Mouse (Mus musculus) skeletal muscle tissue, adult 2 months (tissue): ENCODE results near the gene Canx.

Experiments used
- DNase-seq: peaks from one replicate; pipeline ENCODE4 v3.0.0-alpha.2; 2012; ENCODE audit warnings: low read depth, low spot score

The Canx gene

DNA sequence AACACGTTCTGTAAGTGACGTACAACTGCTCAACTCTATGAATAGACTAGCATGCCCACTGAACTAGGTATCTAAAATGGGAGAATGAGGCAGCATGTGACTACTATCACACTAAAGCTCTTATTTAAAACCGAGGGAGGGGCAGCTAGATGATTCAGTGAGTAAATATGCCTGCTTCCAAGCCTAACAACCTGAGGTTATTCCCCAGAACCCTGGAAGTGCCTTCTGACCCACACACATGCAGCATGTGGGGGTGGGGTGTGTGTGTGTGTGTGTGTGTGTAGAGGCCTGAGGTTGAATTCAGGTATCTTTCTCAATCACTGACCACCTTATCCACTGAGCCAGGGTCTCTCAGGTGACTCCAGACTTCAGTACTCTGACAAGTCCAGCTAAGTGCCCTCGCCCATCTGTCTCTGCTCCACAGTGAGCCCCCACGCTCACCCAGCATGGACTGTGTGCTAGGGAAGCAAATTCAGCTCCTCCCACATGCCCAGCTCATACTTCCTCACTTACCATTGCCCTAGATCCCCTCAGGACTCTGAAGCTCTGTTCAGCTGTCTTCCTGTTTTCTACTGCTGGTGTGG, 49.8 kb downstream of the Canx start:
- DNase-seq = no peak

DNA sequence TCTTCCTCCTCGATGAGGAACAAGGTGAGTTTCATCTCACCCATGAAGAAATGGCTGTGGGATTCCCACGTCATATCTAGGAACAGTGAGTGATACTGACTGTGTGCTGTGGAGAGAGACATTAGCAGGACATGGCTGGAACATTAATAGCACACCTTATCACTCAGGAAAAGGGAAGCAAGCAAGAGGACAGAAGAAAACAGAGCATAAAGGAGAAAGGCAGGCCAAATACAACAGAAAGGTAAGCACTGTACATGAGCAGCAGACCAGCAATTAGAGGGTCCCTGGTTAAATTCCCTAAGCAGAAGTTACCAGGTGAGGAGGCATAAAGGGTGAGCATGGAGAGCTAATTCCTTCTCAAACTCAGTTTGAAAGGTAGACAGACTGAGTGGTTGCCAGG, 50.4 kb downstream of the Canx start:
- DNase-seq = no peak

DNA sequence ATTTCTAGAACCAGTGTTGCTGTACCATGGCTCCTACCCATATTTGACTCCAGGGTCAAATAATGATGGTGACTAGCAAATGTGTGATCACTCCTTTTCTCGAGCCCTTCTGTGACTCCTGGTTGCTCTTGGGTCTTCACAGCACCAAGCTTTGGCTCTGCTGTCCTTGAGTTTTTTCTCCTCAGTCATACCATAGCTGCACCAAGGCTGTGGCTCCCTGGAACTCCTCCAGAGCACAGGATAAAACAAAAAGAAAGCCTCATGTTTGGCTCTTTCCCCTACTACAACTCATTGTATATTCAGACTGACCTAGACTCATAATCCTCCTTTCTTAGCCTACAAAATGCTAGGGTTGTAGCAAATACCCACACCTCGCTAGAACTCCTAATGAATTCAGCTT, 52.7 kb downstream of the Canx start:
- no peak for DNase-seq

DNA sequence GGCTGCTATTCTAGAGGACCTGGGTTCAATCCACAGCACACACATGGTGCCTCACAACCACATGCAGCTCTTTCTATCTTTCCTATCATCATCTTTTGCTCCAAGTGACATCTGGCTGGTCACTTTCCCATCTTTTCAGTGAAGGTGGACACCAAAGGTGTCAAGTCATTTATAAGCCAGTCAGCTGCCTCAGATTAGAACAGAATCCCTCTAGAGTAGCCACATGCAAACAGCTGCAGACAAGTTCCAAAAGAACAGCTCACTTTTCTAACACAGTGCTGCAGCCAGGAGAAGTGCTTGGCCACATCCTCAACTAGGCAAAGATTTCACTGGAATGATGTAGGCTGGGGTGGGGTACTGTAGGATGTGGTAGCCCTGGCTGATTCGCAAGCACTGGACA, 55.6 kb downstream of the Canx start:
- no peak for DNase-seq

GRCm38 (mm10) chr11:50269163-50269562, 56.3 kb downstream of the Canx start:
- no peak for DNase-seq

DNA sequence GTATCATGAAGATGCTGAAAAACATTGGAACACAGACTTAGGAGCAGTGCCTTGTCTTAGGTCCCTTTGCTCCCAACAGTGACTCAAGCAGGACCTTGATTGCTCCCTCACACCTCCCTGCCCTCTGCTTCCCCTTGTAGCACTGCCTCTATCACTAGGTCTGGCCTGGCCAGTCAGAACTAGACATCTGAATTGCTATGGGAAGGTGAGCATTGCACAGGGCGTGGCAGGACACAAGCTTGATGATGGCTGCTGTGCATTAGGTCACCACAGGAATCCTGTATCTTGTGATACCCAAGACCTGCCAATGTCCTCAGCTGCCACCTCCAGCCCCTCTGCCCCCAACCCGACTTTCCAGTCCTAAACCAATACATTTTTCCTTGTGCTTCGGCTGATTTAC, 58.5 kb downstream of the Canx start:
- DNase-seq = no peak

- DNase-seq = peak; percentile 30
These were observed 59.5 kb downstream of the Canx start for GRCm38 (mm10) chr11:50265931-50266330.

GRCm38 (mm10) chr11:50263198-50263597, 62.3 kb downstream of the Canx start:
- DNase-seq = no peak

GRCm38 (mm10) chr11:50262020-50262419, 63.5 kb downstream of the Canx start:
- DNase-seq = no peak

DNA sequence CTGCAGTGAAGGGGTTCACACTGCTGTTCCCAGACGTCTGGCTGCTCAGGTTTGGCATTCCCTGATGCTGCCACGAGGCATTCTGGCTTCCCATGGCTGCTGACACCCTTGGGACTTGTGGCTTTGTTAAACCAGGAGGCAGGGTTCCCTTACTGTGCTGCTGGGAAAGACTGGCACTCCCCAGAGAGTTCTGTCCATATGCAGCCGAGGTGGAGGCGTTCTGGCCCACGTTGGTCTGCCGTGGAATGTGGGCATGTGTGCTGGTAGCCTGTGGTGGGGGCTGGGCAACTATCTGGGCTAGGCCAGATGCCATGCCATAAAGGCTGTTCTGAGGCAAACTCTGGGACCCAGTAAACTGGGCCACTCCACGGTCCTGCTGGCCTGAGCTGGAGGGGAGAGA, 67.2 kb downstream of the Canx start:
- DNase-seq = no peak

GRCm38 (mm10) chr11:50256615-50257014, 68.9 kb downstream of the Canx start:
- no peak for DNase-seq

DNA sequence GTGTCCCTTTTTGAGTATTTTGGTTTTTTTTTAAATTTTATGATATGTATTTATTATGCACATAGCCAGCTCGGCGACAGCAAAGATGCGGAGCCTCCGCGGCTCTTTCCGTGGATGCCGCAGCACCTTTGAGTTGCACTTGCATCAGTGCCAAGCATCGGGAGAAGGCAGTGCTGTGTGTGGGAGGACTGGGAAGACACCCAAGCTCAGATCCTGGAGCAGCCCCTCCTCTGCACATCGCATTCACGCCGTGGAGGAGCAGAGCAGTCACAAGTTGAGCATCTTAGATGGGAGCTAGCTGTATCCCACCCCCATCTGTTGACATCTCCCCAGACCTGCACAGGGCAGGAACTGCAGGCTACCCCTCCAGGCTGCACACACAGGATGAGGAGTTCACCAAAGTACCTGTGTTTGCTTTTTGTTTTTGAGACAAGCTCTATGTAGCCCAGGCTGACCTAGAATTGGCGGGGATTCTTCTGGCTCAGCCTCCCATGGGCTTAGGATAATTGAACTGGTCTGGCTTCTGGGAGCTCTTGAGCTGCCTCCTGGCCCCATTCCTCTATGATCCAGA, 71.4 kb downstream of the Canx start:
- DNase-seq = no peak

GRCm38 (mm10) chr11:50253393-50253792, 72.1 kb downstream of the Canx start:
- DNase-seq = no peak

- no peak for DNase-seq
These were observed 72.7 kb downstream of the Canx start for GRCm38 (mm10) chr11:50252684-50253265.

DNA sequence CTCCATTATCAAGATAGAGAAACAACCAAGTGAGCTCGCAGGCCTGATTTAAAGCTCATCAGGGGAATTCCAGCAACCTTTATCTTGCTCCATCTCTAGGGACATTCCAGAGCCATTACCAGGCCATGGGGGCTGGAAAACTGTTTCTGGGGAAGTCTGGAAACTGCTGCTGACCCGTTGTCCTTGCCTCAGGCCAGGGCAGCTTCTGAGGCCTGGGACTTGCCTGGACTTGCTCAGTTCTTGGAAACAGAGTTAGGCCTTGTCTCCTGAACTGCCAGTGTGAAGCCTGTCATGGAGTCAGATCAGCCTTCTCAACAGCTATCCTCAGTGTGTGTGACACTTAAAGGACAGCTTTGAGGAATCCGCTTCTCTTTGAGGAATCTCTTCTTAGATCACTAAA, 73.3 kb downstream of the Canx start:
- no peak for DNase-seq

DNA sequence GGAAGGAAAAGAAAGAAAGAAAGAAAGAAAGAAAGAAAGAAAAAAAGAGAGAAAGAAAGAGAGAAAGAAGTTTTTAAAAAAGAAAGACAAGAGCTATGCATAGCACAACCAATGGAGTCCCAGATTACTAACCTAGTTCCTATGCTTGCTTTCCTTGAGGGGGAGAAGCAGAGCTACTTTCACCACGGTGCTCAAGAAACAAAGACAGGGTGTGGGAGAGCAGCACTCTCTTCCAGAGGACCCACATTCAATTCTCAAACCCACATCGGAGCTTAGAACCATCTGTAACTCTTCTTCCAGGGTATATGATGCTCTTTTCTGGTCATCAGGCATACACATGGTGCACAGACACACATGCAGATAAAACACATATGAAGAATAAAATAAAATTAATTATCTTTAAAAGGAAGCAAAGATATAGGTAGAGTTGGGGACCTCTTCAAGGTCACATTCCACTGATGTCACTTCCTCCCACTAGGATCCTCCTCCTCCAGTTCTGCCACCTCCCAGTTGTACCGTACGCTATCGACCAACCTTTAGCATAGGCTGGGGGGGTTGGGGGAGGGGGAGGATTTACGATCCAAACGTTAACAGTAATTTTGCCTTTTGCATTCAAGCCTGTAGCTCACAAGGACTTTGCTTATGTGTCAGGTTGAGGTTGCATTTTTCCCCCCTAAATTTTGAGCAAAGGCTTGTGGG, 76.9 kb downstream of the Canx start:
- no peak for DNase-seq

- DNase-seq = no peak
These were observed 80.2 kb downstream of the Canx start for GRCm38 (mm10) chr11:50245269-50245668.
